Mouse (Mus musculus) gastrocnemius, postnatal 10 days (tissue): ENCODE measurements around the gene Igf2r. TPM values are rescaled to one million over a fixed set of nuclear protein-coding genes. Genes with fewer than 3 reads are reported as not detected.
"Not testable (repeated sequence)": the region's sequence is repeated elsewhere in the genome, so short reads cannot be mapped to it uniquely, and the experiment has no call there.

Experiments
- DNase-seq: peaks from one replicate; pipeline ENCODE4 v3.0.0; 2021; ENCODE audit warnings: mixed read lengths
- total RNA-seq, 2 experiments: library from RNA; stranded (reverse); gene quantifications; 2 replicates each; pipeline ENCODE4 v1.2.3; 2021

Igf2r gene
- total RNA-seq, 2 experiments from 2014 or later: 92.0 to 114 TPM

DNA sequence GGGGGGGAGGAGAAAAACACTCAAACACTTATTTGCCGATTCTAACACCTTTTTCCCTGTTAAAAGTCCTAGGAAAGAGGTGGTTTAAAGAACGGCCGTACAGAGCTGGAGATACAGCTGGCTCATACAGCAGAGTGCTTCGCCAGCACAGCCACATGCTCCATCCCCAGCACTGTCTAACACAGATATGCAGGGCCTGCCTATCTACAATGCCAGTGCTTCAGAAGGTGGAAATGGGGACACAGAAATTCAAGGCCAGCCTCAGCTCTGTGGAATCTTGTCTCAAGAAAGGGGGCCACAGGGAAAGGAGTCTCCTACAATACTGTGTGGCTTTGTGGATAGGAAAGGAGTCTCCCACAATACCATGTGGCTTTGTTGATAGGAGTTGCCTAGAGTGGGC lies 52.0 kb downstream of the Igf2r start:
- no peak for DNase-seq

DNA sequence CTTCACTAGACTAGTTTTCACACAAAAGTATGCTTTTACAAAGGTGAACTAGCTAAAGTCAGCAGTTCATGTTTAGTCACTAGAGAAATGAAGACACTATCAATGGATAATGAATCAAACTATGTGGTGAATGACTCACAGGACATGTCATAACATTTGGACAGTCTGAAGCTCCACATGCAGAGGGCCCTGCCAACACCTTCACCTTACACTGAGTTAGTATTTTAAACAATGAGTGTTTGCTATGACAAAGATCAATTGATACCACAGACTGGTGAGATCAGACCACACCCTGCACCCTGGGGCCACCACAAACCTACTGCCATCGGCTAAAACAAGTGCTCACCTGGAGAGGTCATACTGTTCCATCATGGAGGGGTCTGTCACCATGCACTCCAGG lies 54.4 kb downstream of the Igf2r start:
- DNase-seq: no peak

DNA sequence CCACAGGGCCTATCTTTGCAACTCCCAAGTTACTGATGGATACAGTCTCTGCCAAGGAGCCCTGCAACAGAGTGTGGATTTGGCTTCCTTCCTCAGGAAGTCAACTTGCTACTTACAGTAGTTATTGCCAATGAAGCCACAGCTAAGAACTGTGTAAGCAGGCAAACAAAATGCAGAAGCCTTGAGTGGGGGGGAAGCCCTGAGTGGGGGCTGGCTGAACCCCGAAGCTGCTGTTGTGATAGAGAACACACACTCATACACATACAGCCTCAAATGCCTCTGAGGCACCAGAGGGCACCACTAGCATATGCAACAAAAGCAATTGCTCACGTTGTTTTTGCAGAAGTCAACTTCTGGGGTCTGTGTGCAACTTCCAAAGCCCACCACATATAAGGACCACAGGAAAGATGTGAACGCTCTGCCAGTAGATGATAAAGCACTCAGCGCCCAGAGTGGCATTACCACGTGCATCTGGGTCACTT lies 55.3 kb downstream of the Igf2r start:
- no peak for DNase-seq

DNA sequence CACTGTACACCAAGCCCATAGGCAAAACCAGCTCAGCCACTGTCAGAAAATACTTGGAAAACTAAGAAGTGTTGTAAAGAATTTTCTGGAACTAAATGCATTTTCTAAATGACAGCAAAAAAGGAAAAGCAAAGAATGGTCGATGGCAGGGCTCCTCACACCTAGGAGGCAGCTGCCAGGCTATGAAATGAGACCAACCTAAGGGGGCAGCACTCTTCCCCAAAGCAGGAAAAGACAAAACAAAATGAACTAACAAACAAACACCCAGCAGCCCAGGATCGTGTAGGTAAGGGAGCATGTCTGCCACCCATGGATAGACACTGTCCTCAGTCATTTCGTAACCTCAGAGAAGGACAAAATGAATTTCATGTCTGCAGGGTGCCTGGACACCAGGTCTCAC lies 56.5 kb downstream of the Igf2r start:
- no peak for DNase-seq

DNA sequence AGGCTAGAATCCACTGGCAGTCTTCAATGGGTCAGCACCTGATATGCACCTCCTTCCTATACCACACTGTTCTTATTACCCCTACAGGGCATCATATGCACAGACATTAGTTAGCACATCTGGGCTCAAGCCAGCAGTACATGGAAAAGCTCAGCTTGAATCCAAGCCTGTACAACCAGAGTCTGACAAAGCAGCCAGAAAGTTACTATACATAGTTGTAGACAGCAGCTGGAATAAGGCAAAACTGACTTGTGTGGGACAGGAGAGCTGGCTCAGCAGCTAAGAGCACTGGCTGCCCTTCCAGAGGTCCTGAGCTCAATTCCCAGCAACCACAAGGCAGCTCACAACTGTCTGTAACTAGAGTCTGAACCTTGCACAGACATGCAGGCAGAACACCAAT lies 57.3 kb downstream of the Igf2r start:
- no peak for DNase-seq

DNA sequence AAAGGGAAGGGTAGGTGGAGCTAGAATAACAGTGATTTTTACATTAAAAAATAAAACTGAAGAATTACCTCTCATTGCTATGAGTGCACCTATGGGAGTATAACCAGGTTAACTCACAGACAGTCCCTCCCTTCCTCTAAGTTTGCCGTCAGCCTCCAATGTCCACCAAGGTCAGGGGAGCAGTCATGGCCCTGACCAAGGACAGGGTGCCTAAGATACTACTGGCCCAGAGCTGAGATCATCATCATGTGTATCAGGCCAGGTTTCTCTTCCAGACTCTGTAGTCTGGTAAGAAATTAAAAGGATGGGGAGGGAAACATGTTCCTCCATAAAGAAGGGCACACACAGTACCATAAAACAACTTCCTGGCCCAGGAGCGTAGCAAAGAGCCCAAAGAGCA lies 58.5 kb downstream of the Igf2r start:
- no peak for DNase-seq

DNA sequence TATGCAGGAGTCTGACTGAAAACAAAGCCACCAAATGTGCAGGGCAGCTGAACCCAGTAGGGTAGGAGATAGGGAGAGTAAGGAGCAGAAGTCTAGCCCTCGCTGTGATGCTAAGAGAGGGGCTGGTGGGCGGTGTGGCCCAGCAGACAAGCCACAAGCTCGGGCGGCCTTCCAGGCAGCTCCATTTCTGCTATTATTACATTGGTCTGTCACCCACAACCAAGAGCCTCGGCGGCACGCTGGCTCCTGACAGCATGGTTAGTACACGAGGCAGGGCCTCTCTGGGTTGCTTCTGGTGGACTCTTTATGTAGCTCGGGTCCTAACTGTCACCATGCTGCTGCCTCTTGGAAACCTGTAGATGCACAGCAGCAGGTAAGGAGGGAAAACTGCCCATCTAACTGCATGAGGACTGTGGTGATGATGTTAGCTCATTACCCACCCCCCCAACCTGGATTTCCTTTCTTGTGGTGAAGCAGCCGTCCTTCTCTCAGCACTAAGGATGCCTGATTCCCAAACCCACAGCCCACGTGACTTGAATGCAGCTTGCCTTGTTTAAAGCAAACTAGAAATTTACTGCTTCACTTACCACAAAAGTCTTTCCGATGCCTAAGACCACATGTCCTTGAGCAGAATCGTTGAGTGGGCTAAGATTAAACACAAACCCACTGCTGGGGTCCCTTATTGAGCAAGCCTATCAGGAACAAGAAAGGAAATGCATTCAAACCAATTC lies 59.2 kb downstream of the Igf2r start:
- DNase-seq: no peak

DNA sequence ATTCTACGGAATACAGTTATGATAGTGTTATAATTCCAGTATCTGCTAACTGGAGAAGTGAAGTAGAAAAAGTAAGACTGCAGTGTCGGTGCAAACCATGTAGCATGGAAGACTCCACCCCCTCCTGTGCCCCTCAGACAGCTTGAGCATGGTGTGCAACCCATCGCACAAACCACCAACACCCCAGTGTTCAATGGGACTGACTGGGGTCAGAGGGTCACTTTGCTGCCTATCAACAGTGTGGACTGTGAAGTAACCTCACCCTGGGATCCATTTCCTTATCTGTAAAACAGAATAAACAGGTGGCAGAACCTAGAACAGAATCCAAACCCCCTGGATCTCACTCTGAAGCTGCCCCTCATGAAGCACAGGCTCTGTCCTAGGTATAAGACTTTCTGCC lies 61.1 kb downstream of the Igf2r start:
- no peak for DNase-seq

DNA sequence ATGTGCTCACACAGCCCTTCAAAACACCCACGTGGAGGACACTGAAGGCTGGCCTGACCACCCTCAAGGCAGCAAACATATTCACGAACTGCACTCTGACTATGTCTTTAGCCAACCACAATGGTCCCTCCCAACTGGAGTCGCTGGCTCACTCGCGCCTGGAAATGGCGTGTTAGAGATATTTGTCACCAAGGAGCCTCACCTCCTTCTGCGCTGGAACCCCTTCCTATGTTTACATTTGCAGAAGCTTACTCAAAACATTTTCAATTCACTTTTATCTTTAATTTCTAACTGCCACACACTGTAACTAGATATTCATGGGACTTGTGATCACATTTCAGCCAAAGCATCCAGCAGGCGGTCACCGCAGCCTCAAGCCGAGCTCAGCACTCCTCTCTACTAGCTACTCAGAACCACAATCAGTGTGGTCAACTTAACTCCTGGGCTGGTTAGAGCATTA lies 62.8 kb downstream of the Igf2r start:
- no peak for DNase-seq

DNA sequence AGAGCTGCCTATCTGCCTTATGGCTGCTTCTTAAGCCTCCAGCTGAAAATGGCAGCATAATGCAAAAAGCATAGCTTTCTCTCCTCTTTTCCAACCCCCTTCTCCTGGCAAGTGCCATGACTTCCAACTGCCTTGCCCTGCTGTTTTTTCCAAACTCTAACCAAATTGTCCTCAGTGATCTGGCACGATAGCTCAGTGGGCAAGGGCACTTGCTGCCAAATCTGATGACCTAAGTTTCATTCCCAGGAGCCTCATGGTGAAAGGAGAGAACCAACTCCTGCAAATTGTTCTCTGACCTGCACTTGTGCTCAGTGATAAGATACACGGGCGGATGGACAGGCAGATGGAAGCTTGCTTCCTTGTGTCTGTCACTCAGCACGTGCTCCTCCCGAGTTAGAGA lies 66.6 kb downstream of the Igf2r start:
- no peak for DNase-seq

DNA sequence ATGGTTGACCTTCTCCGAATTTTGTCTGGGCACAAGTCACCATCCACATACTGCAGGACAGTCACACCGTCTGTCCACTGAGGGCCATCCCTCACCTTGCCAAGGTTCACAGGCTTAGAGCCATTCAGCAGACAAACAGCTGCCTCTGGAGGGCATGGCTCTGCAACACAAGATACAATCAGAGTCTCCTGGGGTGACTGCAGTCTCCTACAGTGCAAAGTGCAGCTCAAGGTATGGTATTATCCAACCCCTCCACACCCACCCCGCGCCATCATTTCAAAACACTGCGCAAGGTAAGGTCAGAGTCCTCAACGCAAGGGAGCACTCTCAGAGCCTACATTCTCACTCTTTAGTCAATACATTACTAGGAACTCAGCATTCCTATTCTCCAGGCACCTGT lies 69.1 kb downstream of the Igf2r start:
- no peak for DNase-seq

DNA sequence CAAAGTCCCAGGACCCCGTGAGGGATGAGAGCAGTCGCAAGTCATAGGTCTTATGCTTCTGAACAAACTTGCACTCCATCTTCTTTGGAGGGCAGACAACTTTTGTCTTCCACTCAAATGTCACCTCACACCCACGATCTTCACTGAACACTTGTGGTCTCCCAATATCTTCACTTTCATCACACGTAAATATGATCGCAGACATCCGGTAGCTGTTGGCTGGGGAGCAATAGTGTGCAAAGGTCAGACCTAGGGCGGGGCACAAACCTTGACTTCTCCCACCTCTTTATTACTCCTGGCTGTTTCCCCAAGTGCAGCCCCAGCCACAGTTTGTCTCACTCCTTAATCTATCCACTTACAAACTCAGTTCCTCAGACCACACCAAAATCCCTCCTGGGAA lies 77.6 kb downstream of the Igf2r start:
- no peak for DNase-seq

DNA sequence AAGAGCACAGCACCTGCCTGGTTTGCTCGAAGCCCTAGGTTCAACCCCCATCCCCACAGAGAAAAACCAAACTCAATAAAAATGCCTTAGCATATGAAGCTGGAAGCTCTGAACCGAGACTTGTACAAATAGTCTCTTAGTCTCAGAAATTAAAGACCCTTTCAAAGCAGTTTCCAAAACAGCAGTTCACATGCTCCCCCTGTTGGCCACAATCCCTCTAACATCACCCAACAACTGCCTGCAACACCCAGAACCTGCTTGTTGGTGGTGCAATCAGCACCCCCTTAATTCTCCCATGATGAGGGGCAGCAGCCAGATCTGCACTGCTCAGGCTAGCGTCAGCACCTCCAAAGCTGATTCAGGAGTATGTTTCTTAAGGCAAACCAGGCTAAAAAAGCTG lies 79.9 kb downstream of the Igf2r start:
- peak; percentile 22 for DNase-seq

DNA sequence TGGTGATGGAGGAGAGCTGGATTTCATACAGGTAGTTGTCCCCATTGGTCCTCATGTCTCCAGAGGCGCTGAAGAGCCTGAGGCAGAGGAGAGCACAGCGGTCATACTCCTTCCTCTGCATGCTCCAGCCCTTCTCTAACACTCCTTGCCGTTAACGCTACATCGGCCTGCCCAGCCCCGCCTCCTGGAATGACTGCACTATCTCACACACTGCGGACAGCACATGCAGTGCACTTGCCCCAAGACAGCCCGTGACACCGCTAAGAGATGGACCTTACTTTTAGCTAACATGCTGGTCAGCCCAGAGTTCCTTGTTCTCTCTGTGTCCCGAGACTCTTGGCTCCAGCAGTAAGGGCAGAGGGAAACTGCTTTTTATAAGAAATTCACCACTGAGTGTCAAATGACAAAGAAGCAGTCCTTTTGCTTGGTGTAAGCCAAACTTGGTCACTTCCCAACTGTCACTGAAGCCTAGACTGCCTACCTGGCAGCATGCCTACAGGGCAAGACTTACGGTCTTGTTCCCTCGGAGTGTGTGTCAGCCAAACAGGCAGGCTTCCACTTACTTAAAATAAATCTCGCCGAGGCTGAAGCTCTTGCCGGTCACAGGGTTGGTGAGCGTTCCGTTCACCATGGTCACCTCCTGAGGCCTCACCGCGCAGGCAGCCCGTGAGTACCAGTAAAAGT lies 80.9 kb downstream of the Igf2r start:
- DNase-seq: peak; percentile 62

DNA sequence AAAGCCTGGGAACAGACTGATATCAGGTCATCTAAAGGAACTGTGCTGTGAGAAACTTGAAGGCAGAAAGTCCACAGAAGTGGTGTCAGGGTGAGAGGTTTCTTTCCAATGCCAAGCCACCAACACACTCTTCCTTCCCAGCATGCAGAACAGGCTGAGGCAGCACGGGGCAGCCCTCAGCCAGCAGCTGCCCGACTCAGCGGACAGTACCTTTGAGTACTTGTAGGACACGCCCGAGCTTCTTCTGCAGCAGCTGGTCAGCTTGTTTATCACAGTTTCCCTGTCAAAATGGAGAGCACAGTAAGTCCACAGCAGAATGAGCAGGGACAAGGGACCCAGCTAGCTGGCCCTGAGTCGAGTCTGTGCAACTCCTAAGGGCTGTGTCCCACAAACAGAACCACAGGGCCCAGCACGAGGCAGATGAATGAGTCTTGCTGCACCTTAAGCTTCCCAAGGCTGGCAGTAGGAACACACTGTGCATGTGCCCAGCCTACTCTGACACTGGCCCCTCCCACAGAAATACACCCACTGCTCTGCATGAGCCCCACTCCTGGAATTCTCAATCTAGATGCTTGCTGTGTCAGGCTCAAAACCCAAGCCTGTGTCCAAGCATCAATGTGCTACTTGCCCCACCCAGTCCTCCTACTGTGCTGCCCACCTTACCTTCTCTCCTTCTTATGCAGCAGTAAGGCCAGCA lies 84.4 kb downstream of the Igf2r start:
- no peak for DNase-seq

DNA sequence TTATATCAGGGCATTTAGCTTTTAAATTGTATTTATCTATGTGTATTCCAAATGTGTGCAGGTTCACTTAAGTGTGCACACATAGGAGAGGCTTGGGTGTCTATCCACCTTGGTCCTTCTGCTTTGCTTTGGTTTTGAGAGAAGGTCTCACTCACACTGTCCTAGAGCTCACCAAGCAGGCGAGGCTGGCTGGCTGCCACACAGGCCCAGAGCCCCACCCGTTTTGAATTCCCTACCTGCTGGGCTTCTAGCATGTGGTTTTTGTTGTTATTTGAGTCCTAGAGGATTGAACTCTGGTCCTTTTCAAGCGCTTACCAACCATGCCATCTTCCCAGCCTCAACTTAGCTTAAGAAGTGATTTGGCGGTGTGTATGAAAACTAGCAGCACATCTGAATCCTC lies 85.1 kb downstream of the Igf2r start:
- DNase-seq: no peak

DNA sequence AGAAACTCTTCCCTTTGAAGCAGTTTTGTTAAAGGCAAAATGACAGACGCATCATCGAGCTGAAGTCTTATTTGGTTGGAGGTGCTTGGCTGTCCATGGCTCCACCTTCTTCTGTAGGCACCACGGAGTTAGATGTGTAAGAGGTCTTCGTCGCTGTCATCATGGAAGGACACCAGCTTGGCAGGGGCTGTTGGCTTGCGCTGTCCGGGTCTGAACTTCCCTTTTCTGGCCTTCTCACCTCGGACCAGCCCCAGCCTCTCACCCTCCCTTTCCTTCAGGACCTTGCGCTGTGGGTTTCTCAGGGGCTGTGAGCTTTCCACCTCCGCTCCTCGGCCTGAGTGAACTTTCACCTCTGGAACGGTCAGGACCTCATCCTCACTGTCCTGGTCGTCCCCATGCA lies 85.9 kb downstream of the Igf2r start:
- no peak for DNase-seq

DNA sequence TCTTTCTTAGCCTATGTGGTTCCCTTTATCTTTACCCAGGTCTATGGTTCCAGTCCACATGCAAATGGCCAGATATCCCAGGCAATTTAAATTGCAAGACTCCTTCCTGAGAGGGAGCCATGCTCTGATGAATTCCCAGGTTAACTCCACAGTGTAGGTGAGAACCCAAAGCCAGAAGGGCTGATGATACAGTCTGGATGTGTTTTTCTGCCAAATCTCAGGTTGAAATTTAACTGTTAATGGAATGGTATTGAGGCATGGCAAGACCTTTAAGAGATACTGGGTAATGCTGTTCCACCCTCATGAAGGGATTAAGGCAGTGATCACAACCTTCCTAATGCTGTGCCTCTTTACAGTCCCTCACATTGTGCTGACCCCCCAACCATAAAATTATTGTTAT lies 91.2 kb downstream of the Igf2r start:
- no peak for DNase-seq

DNA sequence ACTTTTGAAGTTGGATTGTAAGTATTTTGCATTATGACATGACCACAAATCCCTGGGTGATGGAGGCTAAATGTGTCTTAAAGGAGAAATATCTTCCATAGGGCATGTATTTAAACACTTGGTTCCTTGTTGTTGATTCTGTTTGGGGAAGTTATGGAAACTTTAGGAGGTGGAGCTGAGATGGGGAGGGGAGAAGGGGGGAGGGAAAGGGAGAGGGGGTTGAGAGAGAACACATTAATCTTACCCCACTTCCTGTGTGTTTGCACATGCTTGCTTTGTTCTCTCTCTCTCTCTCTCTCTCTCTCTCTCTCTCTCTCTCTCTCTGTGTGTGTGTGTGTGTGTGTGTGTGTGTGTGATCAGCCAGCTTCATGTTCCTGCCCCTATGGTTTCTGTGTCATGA lies 92.3 kb downstream of the Igf2r start:
- DNase-seq: no peak

DNA sequence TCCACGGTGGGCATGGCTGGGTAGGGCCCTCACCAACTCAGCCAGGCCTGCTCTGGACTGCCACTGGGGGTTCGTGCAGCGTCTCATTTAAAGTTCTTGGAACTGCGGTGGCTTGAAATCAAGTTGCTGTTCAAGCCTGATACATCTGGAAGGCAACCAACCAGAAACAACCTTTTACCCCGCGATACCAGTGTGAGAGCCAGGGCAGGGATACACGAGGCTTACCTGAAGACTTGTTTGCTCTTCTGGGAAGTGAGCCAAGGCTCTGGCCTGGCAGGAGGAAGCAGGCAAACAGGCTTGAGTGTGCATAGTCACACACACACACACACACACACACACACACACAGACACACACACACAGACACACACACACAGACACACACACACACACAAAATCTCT lies 93.8 kb downstream of the Igf2r start, which contains the start of gene Slc22a1:
Slc22a1 (minus strand) TSS at position 184 of the 400 bp plus-strand sequence.
- no peak for DNase-seq

DNA sequence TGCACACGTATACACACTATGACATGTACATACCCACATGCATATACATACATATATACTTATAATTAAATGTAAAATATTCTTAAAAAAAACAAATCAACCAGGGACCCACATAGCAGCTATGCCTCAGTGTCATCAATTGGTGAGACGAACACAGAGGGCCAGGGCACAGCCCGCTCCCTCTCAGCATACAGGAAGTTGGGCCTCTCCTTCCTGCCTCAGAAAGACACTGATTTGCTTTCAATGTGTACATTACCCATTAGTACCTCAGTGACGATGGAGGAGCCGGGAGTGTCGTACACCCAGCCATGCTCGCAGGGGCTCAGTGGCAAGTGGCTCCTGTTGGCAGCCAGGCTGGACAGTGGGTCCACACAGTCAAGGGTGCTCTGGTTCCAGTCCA lies 94.5 kb downstream of the Igf2r start:
- DNase-seq: not testable (repeated sequence)

DNA sequence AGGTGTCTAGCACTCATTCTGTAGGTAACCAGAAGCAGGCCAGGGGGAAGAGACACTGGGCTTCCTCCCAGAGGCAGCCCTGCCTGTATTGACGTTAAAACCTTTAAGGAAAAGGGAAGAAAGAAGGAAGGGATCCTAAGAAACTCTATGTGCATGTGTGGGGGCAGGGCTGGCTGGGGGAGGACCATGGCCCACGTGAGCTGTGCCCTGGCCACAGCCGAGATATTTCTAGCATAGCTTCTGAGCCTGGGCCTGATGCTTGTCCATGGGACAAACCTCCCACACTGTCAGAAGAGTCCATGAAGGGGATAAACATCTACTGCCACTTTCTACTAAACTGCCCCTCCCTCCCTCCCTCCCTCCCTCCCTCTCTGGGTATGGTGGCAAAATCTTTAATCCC lies 95.6 kb downstream of the Igf2r start:
- DNase-seq: no peak

DNA sequence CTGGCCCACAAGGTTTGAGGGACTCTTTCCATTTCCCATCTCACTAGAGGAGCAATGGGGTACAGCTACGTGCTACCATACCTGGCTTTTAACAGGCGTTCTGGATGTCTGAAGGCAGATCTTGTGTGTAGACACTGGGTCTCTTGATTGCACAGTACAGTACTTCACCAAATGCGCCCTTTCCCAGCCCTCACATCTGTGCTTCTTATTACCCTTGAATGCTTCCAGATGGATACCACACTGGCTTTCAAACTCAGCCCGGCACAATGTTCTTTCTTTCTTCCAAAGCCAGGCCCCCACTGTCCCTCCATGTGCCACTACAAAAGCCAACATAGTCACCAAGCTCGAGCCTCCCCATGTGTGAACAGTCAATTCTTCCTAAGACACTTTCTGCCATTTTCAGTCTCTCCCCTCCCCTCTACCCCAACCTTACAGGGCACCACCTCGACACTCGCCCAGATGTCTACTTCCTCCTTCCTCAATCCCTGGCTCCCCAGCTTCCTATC lies 97.1 kb downstream of the Igf2r start:
- no peak for DNase-seq
